Comparison of ENCODE assay signal across 25 mouse cellular contexts in genomic region chr7:100480175-100480574, GRCm38 (mm10). TPM values are rescaled to one million over a fixed set of nuclear protein-coding genes. Genes with fewer than 3 reads are reported as not detected.
DNase-seq lines count a peak whose midpoint lies in the region; ATAC-seq and TF ChIP-seq lines count a peak whose summit lies in the region.
"Had no signal": no experiment of that assay in that cellular context is flagged by ENCODE, and none has a peak within 500 bp of the region (broad histone marks: within the 10 kb centered on the region; RNA-seq: fewer than 3 reads in every experiment).

No protein-coding gene starts in this region.

- TF ChIP-seq EP300 in stomach, postnatal 0 days (optimal IDR thresholded peaks at IDR 0.05): no peak

- no peaks in the 10 kb centered on the region for H3K27me3 ChIP-seq in hindbrain, embryonic 10.5 days (ENCODE audit: insufficient read depth, poor library complexity, severe bottlenecking)
- H3K27me3 ChIP-seq in hindbrain, postnatal 0 days (ENCODE audit: insufficient read depth, low read length): no peaks in the 10 kb centered on the region
- no peaks in the 10 kb centered on the region for H3K27me3 ChIP-seq in stomach, embryonic 15.5 days (replicated peaks)
- H3K27me3 ChIP-seq in stomach, postnatal 0 days (ENCODE audit: control insufficient read depth, insufficient read depth, low read length): no peaks in the 10 kb centered on the region
- H3K27me3 ChIP-seq in limb, embryonic 10.5 days (ENCODE audit: low read depth, poor library complexity, severe bottlenecking): no peaks in the 10 kb centered on the region
- H3K27me3 ChIP-seq: embryonic facial prominence, embryonic 13.5 days; forebrain, embryonic 15.5 days; hindbrain, embryonic 15.5 days; intestine, embryonic 15.5 days; limb, embryonic 13.5 days; midbrain, embryonic 13.5 days had no signal

- H3K9ac ChIP-seq in hindbrain, postnatal 0 days (replicated peaks; ENCODE audit: low read length): no peak overlapping the region
- no peak overlapping the region for H3K9ac ChIP-seq in stomach, embryonic 15.5 days
- no peak overlapping the region for H3K9ac ChIP-seq in stomach, postnatal 0 days (ENCODE audit: low read length)
- H3K9ac ChIP-seq: embryonic facial prominence, embryonic 13.5 days; forebrain, embryonic 15.5 days; heart, embryonic 15.5 days; hindbrain, embryonic 15.5 days; intestine, embryonic 15.5 days; limb, embryonic 13.5 days; liver, embryonic 13.5 days; lung, embryonic 14.5 days; midbrain, embryonic 13.5 days had no signal

- no peaks in the 10 kb centered on the region for H3K36me3 ChIP-seq in hindbrain, embryonic 10.5 days
- H3K36me3 ChIP-seq in hindbrain, postnatal 0 days (ENCODE audit: insufficient read depth, low read length): no peaks in the 10 kb centered on the region
- H3K36me3 ChIP-seq in stomach, embryonic 15.5 days: no peaks in the 10 kb centered on the region
- H3K36me3 ChIP-seq in stomach, postnatal 0 days (ENCODE audit: control insufficient read depth, insufficient read depth, low read length): no peaks in the 10 kb centered on the region
- no peaks in the 10 kb centered on the region for H3K36me3 ChIP-seq in limb, embryonic 10.5 days
- H3K36me3 ChIP-seq: embryonic facial prominence, embryonic 13.5 days; forebrain, embryonic 15.5 days; heart, embryonic 15.5 days; hindbrain, embryonic 15.5 days; intestine, embryonic 15.5 days; limb, embryonic 13.5 days; liver, embryonic 13.5 days; midbrain, embryonic 13.5 days had no signal

- 81% methylated on average over 17 of the region's 17 CpGs for WGBS in hindbrain, embryonic 10.5 days
- 86% methylated on average over 17 of the region's 17 CpGs for WGBS in hindbrain, postnatal 0 days
- 79% methylated on average over 17 of the region's 17 CpGs for WGBS in stomach, embryonic 15.5 days
- 82% methylated on average over 17 of the region's 17 CpGs for WGBS in stomach, postnatal 0 days
- 88% methylated on average over 17 of the region's 17 CpGs for WGBS in limb, embryonic 10.5 days

- intact Hi-C loops in left cerebral cortex, postnatal 14 days (cut with DNase I): no loop called here

- H3K9me3 ChIP-seq in hindbrain, embryonic 10.5 days: no peaks in the 10 kb centered on the region
- no peaks in the 10 kb centered on the region for H3K9me3 ChIP-seq in hindbrain, postnatal 0 days (ENCODE audit: low read length)
- no peaks in the 10 kb centered on the region for H3K9me3 ChIP-seq in stomach, embryonic 15.5 days
- H3K9me3 ChIP-seq in stomach, postnatal 0 days (ENCODE audit: control insufficient read depth, low read length): no peaks in the 10 kb centered on the region
- H3K9me3 ChIP-seq in limb, embryonic 10.5 days (replicated peaks): no peaks in the 10 kb centered on the region
- H3K9me3 ChIP-seq: embryonic facial prominence, embryonic 13.5 days; forebrain, embryonic 15.5 days; heart, embryonic 15.5 days; hindbrain, embryonic 15.5 days; intestine, embryonic 15.5 days; limb, embryonic 13.5 days; liver, embryonic 13.5 days; midbrain, embryonic 13.5 days had no signal

- peak overlapping the region; percentile 45; the same call in 1 of the 2 replicates for H3K27ac ChIP-seq in hindbrain, embryonic 10.5 days
- no peak overlapping the region for H3K27ac ChIP-seq in hindbrain, postnatal 0 days
- H3K27ac ChIP-seq in stomach, embryonic 15.5 days: no peak overlapping the region
- H3K27ac ChIP-seq in stomach, postnatal 0 days (replicated peaks): no peak overlapping the region
- peak overlapping the region; percentile 8; the same call in 1 of the 2 replicates for H3K27ac ChIP-seq in limb, embryonic 10.5 days
- H3K27ac ChIP-seq: embryonic facial prominence, embryonic 13.5 days; forebrain, embryonic 15.5 days; heart, embryonic 15.5 days; hindbrain, embryonic 15.5 days; intestine, embryonic 15.5 days; layer of hippocampus, adult 2 months; limb, embryonic 13.5 days; liver, embryonic 13.5 days; midbrain, embryonic 13.5 days had no signal

- no peak for DNase-seq in hindbrain, embryonic 10.5 days (ENCODE audit: low spot score)
- no peak for DNase-seq in hindbrain, postnatal 0 days (ENCODE audit: low spot score)
- no peak for DNase-seq in stomach, postnatal 0 days (ENCODE audit: low spot score)
- no peak for DNase-seq in limb, embryonic 10.5 days (ENCODE audit: low spot score)
- no peak for DNase-seq in MN1 (ENCODE audit: low spot score)
- no peak for DNase-seq in left cerebral cortex, postnatal 14 days (ENCODE audit: low spot score in 2 of 2)
- DNase-seq: adrenal gland, postnatal 36 days; cerebellum, adult 11 months; cerebellum, postnatal 14 days; gastrocnemius, postnatal 25 days; heart, postnatal 4 days; liver, embryonic 13.5 days; lung, embryonic 14.5 days; thymus, postnatal 25 days had no signal

- no peak; the same call in 1 of the 2 replicates for ATAC-seq in hindbrain, postnatal 0 days
- ATAC-seq in stomach, embryonic 15.5 days (ENCODE audit: insufficient read depth, low FRiP score, low read depth): no peak
- no peak for ATAC-seq in stomach, postnatal 0 days (ENCODE audit: low FRiP score, low TSS enrichment)
- ATAC-seq: forebrain, embryonic 15.5 days; intestine, embryonic 15.5 days; midbrain, embryonic 13.5 days had no signal

- H3K4me1 ChIP-seq in hindbrain, embryonic 10.5 days (replicated peaks): peaks cover 11% of the 10 kb centered on the region; the same call in 1 of the 2 replicates
- no peaks in the 10 kb centered on the region for H3K4me1 ChIP-seq in hindbrain, postnatal 0 days (ENCODE audit: insufficient read depth, low read length)
- H3K4me1 ChIP-seq in stomach, embryonic 15.5 days: no peaks in the 10 kb centered on the region
- H3K4me1 ChIP-seq in stomach, postnatal 0 days (replicated peaks; ENCODE audit: control insufficient read depth, insufficient read depth): peaks cover under 1% of the 10 kb centered on the region; the same call in 1 of the 2 replicates
- 0 out of 2 replicates have a peak, but pooled peaks cover 3% of the 10 kb centered on the region for H3K4me1 ChIP-seq in limb, embryonic 10.5 days
- H3K4me1 ChIP-seq: forebrain, embryonic 15.5 days; hindbrain, embryonic 15.5 days; intestine, embryonic 15.5 days; limb, embryonic 13.5 days; midbrain, embryonic 13.5 days had no signal

- H3K4me2 ChIP-seq in hindbrain, postnatal 0 days (ENCODE audit: low read depth, low read length): no peak overlapping the region
- H3K4me2 ChIP-seq in stomach, embryonic 15.5 days: 0 out of 2 replicates have a peak overlapping the region, but pooled peaks have one; percentile 13
- no peak overlapping the region for H3K4me2 ChIP-seq in stomach, postnatal 0 days (replicated peaks; ENCODE audit: low read depth)
- H3K4me2 ChIP-seq: embryonic facial prominence, embryonic 13.5 days; forebrain, embryonic 15.5 days; heart, embryonic 15.5 days; hindbrain, embryonic 15.5 days; intestine, embryonic 15.5 days; limb, embryonic 13.5 days; liver, embryonic 13.5 days; lung, embryonic 14.5 days; midbrain, embryonic 13.5 days had no signal

- H3K4me3 ChIP-seq in hindbrain, embryonic 10.5 days: no peak overlapping the region
- H3K4me3 ChIP-seq in hindbrain, postnatal 0 days (ENCODE audit: low read length): no peak overlapping the region
- no peak overlapping the region for H3K4me3 ChIP-seq in stomach, embryonic 15.5 days (replicated peaks)
- no peak overlapping the region for H3K4me3 ChIP-seq in stomach, postnatal 0 days (ENCODE audit: low read depth, low read length)
- no peak overlapping the region for H3K4me3 ChIP-seq in limb, embryonic 10.5 days
- H3K4me3 ChIP-seq: embryonic facial prominence, embryonic 13.5 days; forebrain, embryonic 15.5 days; heart, embryonic 15.5 days; hindbrain, embryonic 15.5 days; intestine, embryonic 15.5 days; layer of hippocampus, adult 2 months; limb, embryonic 13.5 days; liver, embryonic 13.5 days; midbrain, embryonic 13.5 days had no signal

- TF ChIP-seq CTCF in hindbrain, postnatal 0 days (IDR thresholded peaks at IDR 0.05; ENCODE audit: low read depth): no peak
- no peak for TF ChIP-seq CTCF in stomach, postnatal 0 days (IDR thresholded peaks at IDR 0.05; ENCODE audit: low read depth)

RNA-seq across cellular contexts. Expression of gene Ucp3, which starts 7.4 kb away (rescaled TPM):
- 0.09 TPM in 1 of 2 replicates, not detected in the other for polyA plus RNA-seq in hindbrain, embryonic 10.5 days (2016; fragmentation: Nextera tagmentation; extraction: Ambion mirVana)
- total RNA-seq in hindbrain, postnatal 0 days (2014; rRNA removed): 0.10 and 0.11 TPM in 2 replicates
- polyA plus RNA-seq in hindbrain, postnatal 0 days (2015; fragmentation: Nextera tagmentation; extraction: Ambion mirVana): 0.16 TPM in 2 replicates
- 0.05 TPM in 2 replicates for polyA plus RNA-seq in stomach, embryonic 15.5 days (2015; fragmentation: Nextera tagmentation; extraction: Ambion mirVana)
- 1.4 and 1.7 TPM in 2 replicates for polyA plus RNA-seq in stomach, postnatal 0 days (2015; fragmentation: Nextera tagmentation; extraction: Ambion mirVana)
- polyA plus RNA-seq in limb, embryonic 10.5 days (2016; fragmentation: Nextera tagmentation; extraction: Ambion mirVana): not detected in 2 replicates
- 1 to 10 TPM; 1.2 to 1.7 TPM for total RNA-seq in left cerebral cortex, postnatal 14 days (2021)
- polyA plus RNA-seq: C2C12; embryonic facial prominence, embryonic 13.5 days; forebrain, embryonic 15.5 days; hindbrain, embryonic 15.5 days; intestine, embryonic 15.5 days; liver, embryonic 13.5 days; lung, embryonic 14.5 days; midbrain, embryonic 13.5 days; neural tube, embryonic 11.5 days had no signal

RNA-seq across cellular contexts. Expression of gene Ucp2, which starts 13.0 kb away (rescaled TPM):
- 122 and 123 TPM in 2 replicates for polyA plus RNA-seq in hindbrain, embryonic 10.5 days (2016; fragmentation: Nextera tagmentation; extraction: Ambion mirVana)
- 70.5 and 101 TPM in 2 replicates for total RNA-seq in hindbrain, postnatal 0 days (2014; rRNA removed)
- polyA plus RNA-seq in hindbrain, postnatal 0 days (2015; fragmentation: Nextera tagmentation; extraction: Ambion mirVana): 112 and 113 TPM in 2 replicates
- 308 and 326 TPM in 2 replicates for polyA plus RNA-seq in stomach, embryonic 15.5 days (2015; fragmentation: Nextera tagmentation; extraction: Ambion mirVana)
- polyA plus RNA-seq in stomach, postnatal 0 days (2015; fragmentation: Nextera tagmentation; extraction: Ambion mirVana): 618 and 662 TPM in 2 replicates
- polyA plus RNA-seq in limb, embryonic 10.5 days (2016; fragmentation: Nextera tagmentation; extraction: Ambion mirVana): 98.8 and 126 TPM in 2 replicates
- 10 to 100 TPM; 67.7 to 85.6 TPM for total RNA-seq in left cerebral cortex, postnatal 14 days (2021)

RNA-seq across cellular contexts. Expression of gene Dnajb13, which starts 34.6 kb away (rescaled TPM):
- polyA plus RNA-seq in hindbrain, embryonic 10.5 days (2016; fragmentation: Nextera tagmentation; extraction: Ambion mirVana): 1.9 and 9.2 TPM in 2 replicates
- total RNA-seq in hindbrain, postnatal 0 days (2014; rRNA removed): 3.9 and 7.1 TPM in 2 replicates
- polyA plus RNA-seq in hindbrain, postnatal 0 days (2015; fragmentation: Nextera tagmentation; extraction: Ambion mirVana): 6.4 and 7.2 TPM in 2 replicates
- 0.52 and 0.74 TPM in 2 replicates for polyA plus RNA-seq in stomach, embryonic 15.5 days (2015; fragmentation: Nextera tagmentation; extraction: Ambion mirVana)
- 0.45 and 0.54 TPM in 2 replicates for polyA plus RNA-seq in stomach, postnatal 0 days (2015; fragmentation: Nextera tagmentation; extraction: Ambion mirVana)
- polyA plus RNA-seq in limb, embryonic 10.5 days (2016; fragmentation: Nextera tagmentation; extraction: Ambion mirVana): 0.13 and 0.24 TPM in 2 replicates
- under 1 TPM; 0.36 to 0.66 TPM for total RNA-seq in left cerebral cortex, postnatal 14 days (2021)
- total RNA-seq: gastrocnemius, postnatal 25 days; heart, postnatal 4 days had no signal

RNA-seq across cellular contexts. Expression of gene Coa4, which starts 56.7 kb away (rescaled TPM):
- polyA plus RNA-seq in hindbrain, embryonic 10.5 days (2016; fragmentation: Nextera tagmentation; extraction: Ambion mirVana): 20.4 and 23.3 TPM in 2 replicates
- 2.8 and 7.6 TPM in 2 replicates for total RNA-seq in hindbrain, postnatal 0 days (2014; rRNA removed)
- 4.9 and 6.2 TPM in 2 replicates for polyA plus RNA-seq in hindbrain, postnatal 0 days (2015; fragmentation: Nextera tagmentation; extraction: Ambion mirVana)
- polyA plus RNA-seq in stomach, embryonic 15.5 days (2015; fragmentation: Nextera tagmentation; extraction: Ambion mirVana): 31.5 and 32.7 TPM in 2 replicates
- polyA plus RNA-seq in stomach, postnatal 0 days (2015; fragmentation: Nextera tagmentation; extraction: Ambion mirVana): 25.2 and 27.2 TPM in 2 replicates
- polyA plus RNA-seq in limb, embryonic 10.5 days (2016; fragmentation: Nextera tagmentation; extraction: Ambion mirVana): 19.3 and 21.3 TPM in 2 replicates
- 10 to 100 TPM in 1 of 2 experiments, 1 to 10 TPM in 1; 9.4 to 10.6 TPM for total RNA-seq in left cerebral cortex, postnatal 14 days (2021)

Comparison
In these comparisons a context has a peak if more than half of its experiments do, and no peak if none do; other contexts are left out.
1. H3K27ac ChIP-seq: peak in hindbrain, embryonic 10.5 days (single experiment) and limb, embryonic 10.5 days (single experiment); none in hindbrain, postnatal 0 days (single experiment), stomach, embryonic 15.5 days (single experiment) and stomach, postnatal 0 days (single experiment).